8 mouse cellular contexts compared by ENCODE assay signal in genomic region chr11:23255427-23256193, GRCm38 (mm10). TPM values are rescaled to one million over a fixed set of nuclear protein-coding genes. Genes with fewer than 3 reads are reported as not detected.
DNase-seq lines count a peak whose midpoint lies in the region; ATAC-seq and TF ChIP-seq lines count a peak whose summit lies in the region.

TSS of gene Xpo1 (plus strand) at chr11:23256041.

- no peaks in the 10 kb centered on the region for H3K27me3 ChIP-seq in forebrain, embryonic 10.5 days (ENCODE audit: poor library complexity, severe bottlenecking)
- H3K27me3 ChIP-seq in heart, embryonic 15.5 days, result no peaks in the 10 kb centered on the region
- H3K27me3 ChIP-seq in liver, embryonic 14.5 days (ENCODE audit: control insufficient read depth, insufficient read depth, low read length), result no peaks in the 10 kb centered on the region
- no peaks in the 10 kb centered on the region for H3K27me3 ChIP-seq in neural tube, embryonic 11.5 days (ENCODE audit: control insufficient read depth, insufficient read depth, low read length)
- H3K27me3 ChIP-seq in stomach, postnatal 0 days (ENCODE audit: control insufficient read depth, insufficient read depth, low read length), result no peaks in the 10 kb centered on the region

- peak; percentile 96 for ATAC-seq in heart, embryonic 15.5 days (replicated peaks; ENCODE audit: insufficient number of reproducible peaks, insufficient read depth, low FRiP score, low read depth)
- peak; percentile 91 for ATAC-seq in liver, embryonic 14.5 days (ENCODE audit: insufficient read depth)
- ATAC-seq in neural tube, embryonic 11.5 days (ENCODE audit: insufficient read depth, low FRiP score, low TSS enrichment), result peak; percentile 99
- peak; percentile 99 for ATAC-seq in stomach, postnatal 0 days (ENCODE audit: low FRiP score, low TSS enrichment)

- peak within 1 kb of the TSS; percentile 84 for H3K4me3 ChIP-seq in forebrain, embryonic 10.5 days
- peak within 1 kb of the TSS; percentile 93 for H3K4me3 ChIP-seq in heart, embryonic 15.5 days
- peak within 1 kb of the TSS; percentile 88 to 90 for H3K4me3 ChIP-seq in liver, embryonic 14.5 days (ENCODE audit: insufficient read depth in 1 of 2, low read depth in 2 of 2, low read length in 2 of 2)
- H3K4me3 ChIP-seq in neural tube, embryonic 11.5 days (ENCODE audit: low read depth, low read length), result peak within 1 kb of the TSS; percentile 96
- H3K4me3 ChIP-seq in stomach, postnatal 0 days (ENCODE audit: low read depth, low read length), result peak within 1 kb of the TSS; percentile 99

- peak within 1 kb of the TSS; percentile 98 for H3K9ac ChIP-seq in heart, embryonic 15.5 days
- H3K9ac ChIP-seq in liver, embryonic 14.5 days (replicated peaks), result peak within 1 kb of the TSS; percentile 99
- H3K9ac ChIP-seq in neural tube, embryonic 11.5 days (ENCODE audit: low read length), result peak within 1 kb of the TSS; percentile 99
- H3K9ac ChIP-seq in stomach, postnatal 0 days (ENCODE audit: low read length), result peak within 1 kb of the TSS; percentile 99

- WGBS in forebrain, embryonic 10.5 days, result under 1% methylated on average over 60 of the region's 60 CpGs
- WGBS in heart, embryonic 15.5 days, result under 1% methylated on average over 58 of the region's 60 CpGs
- under 1% methylated on average over 60 of the region's 60 CpGs for WGBS in liver, embryonic 14.5 days (ENCODE audit: insufficient replicate concordance)
- WGBS in neural tube, embryonic 11.5 days, result 0% methylated on average over 56 of the region's 60 CpGs
- WGBS in stomach, postnatal 0 days, result under 1% methylated on average over 52 of the region's 60 CpGs

- peaks cover 31% of the 10 kb centered on the region for H3K4me1 ChIP-seq in forebrain, embryonic 10.5 days
- peaks cover 24% of the 10 kb centered on the region for H3K4me1 ChIP-seq in heart, embryonic 15.5 days (replicated peaks)
- peaks cover 17 to 32% of the 10 kb centered on the region in 2 experiments for H3K4me1 ChIP-seq in liver, embryonic 14.5 days (replicated peaks; ENCODE audit: control insufficient read depth in 2 of 2, insufficient read depth in 2 of 2, low read length in 1 of 2)
- H3K4me1 ChIP-seq in neural tube, embryonic 11.5 days (ENCODE audit: control insufficient read depth, insufficient read depth, low read length), result peaks cover 6% of the 10 kb centered on the region; the same call in 1 of the 2 replicates
- no peaks in the 10 kb centered on the region for H3K4me1 ChIP-seq in stomach, postnatal 0 days (replicated peaks; ENCODE audit: control insufficient read depth, insufficient read depth)

- DNase-seq in CD8-positive naive resting alpha-beta T cell, adult 2 months (ENCODE audit: low read depth in 2 of 2, low spot score in 2 of 2), result peak; percentile 100
- DNase-seq in c-Kit-positive CD71-negative TER-119-negative erythroid progenitor cells, embryonic 14.5 days (ENCODE audit: low read depth), result peak; percentile 98
- peak; percentile 99 for DNase-seq in forebrain, embryonic 10.5 days (ENCODE audit: extremely low spot score, low spot score)
- peak; percentile 100 for DNase-seq in kidney, postnatal 25 days
- peak; percentile 98 to 99 (median 98) for DNase-seq in liver, embryonic 14.5 days (ENCODE audit: low read depth in 3 of 3, low spot score in 3 of 3)
- peak; percentile 100 for DNase-seq in neural tube, embryonic 11.5 days (ENCODE audit: low spot score)
- peak; percentile 99 for DNase-seq in stomach, postnatal 0 days (ENCODE audit: low spot score)

- peaks cover 22% of the 10 kb centered on the region for H3K36me3 ChIP-seq in forebrain, embryonic 10.5 days (replicated peaks)
- no peaks in the 10 kb centered on the region for H3K36me3 ChIP-seq in heart, embryonic 15.5 days
- H3K36me3 ChIP-seq in liver, embryonic 14.5 days (replicated peaks; ENCODE audit: control insufficient read depth, insufficient read depth, low read depth), result no peaks in the 10 kb centered on the region
- no peaks in the 10 kb centered on the region for H3K36me3 ChIP-seq in neural tube, embryonic 11.5 days (ENCODE audit: control insufficient read depth, insufficient read depth, low read length)
- no peaks in the 10 kb centered on the region for H3K36me3 ChIP-seq in stomach, postnatal 0 days (ENCODE audit: control insufficient read depth, insufficient read depth, low read length)

- H3K4me2 ChIP-seq in heart, embryonic 15.5 days, result peak within 1 kb of the TSS; percentile 74
- peak within 1 kb of the TSS; percentile 88 for H3K4me2 ChIP-seq in liver, embryonic 14.5 days (ENCODE audit: low read depth)
- peak within 1 kb of the TSS; percentile 74 for H3K4me2 ChIP-seq in neural tube, embryonic 11.5 days (ENCODE audit: low read depth)
- H3K4me2 ChIP-seq in stomach, postnatal 0 days (replicated peaks; ENCODE audit: low read depth), result peak within 1 kb of the TSS; percentile 64

- TF ChIP-seq CTCF in liver, embryonic 14.5 days (IDR thresholded peaks at IDR 0.05; ENCODE audit: low read depth), result peak; percentile 84
- peak; percentile 82 for TF ChIP-seq CTCF in stomach, postnatal 0 days (IDR thresholded peaks at IDR 0.05; ENCODE audit: low read depth)

- H3K27ac ChIP-seq in forebrain, embryonic 10.5 days, result peak within 1 kb of the TSS; percentile 100
- H3K27ac ChIP-seq in heart, embryonic 15.5 days, result peak within 1 kb of the TSS; percentile 100
- peak within 1 kb of the TSS; percentile 95 for H3K27ac ChIP-seq in liver, embryonic 14.5 days
- peak within 1 kb of the TSS; percentile 100 for H3K27ac ChIP-seq in neural tube, embryonic 11.5 days (ENCODE audit: low read depth, low read length)
- H3K27ac ChIP-seq in stomach, postnatal 0 days (replicated peaks), result peak within 1 kb of the TSS; percentile 100

- H3K9me3 ChIP-seq in forebrain, embryonic 10.5 days, result 0 out of 2 replicates have a peak, but pooled peaks cover under 1% of the 10 kb centered on the region
- no peaks in the 10 kb centered on the region for H3K9me3 ChIP-seq in heart, embryonic 15.5 days (replicated peaks)
- H3K9me3 ChIP-seq in liver, embryonic 14.5 days (ENCODE audit: control insufficient read depth, low read length), result no peaks in the 10 kb centered on the region
- no peaks in the 10 kb centered on the region for H3K9me3 ChIP-seq in neural tube, embryonic 11.5 days (ENCODE audit: control insufficient read depth, low read length)
- H3K9me3 ChIP-seq in stomach, postnatal 0 days (ENCODE audit: control insufficient read depth, low read length), result no peaks in the 10 kb centered on the region

- TF ChIP-seq EP300 in liver, embryonic 14.5 days (IDR thresholded peaks at IDR 0.05; ENCODE audit: low read depth), result peak; percentile 75
- TF ChIP-seq EP300 in stomach, postnatal 0 days (optimal IDR thresholded peaks at IDR 0.05), result no peak

RNA-seq across cellular contexts. Expression of gene Xpo1, which starts in this region (rescaled TPM):
- polyA plus RNA-seq in forebrain, embryonic 10.5 days (2016; fragmentation: Nextera tagmentation; extraction: Ambion mirVana), result 135 and 146 TPM in 2 replicates
- 46.0 and 58.0 TPM in 2 replicates for polyA plus RNA-seq in heart, embryonic 15.5 days (2015; fragmentation: Nextera tagmentation; extraction: Ambion mirVana)
- polyA plus RNA-seq in liver, embryonic 14.5 days (2012; rRNA removed), result 15.6 and 25.7 TPM in 2 replicates
- 50.3 and 56.3 TPM in 2 replicates for polyA plus RNA-seq in liver, embryonic 14.5 days (2014; fragmentation: Nextera tagmentation; extraction: Ambion mirVana)
- 161 TPM in 2 replicates for polyA plus RNA-seq in neural tube, embryonic 11.5 days (2014; fragmentation: Nextera tagmentation; extraction: Ambion mirVana)
- 20.9 and 21.4 TPM in 2 replicates for polyA plus RNA-seq in stomach, postnatal 0 days (2015; fragmentation: Nextera tagmentation; extraction: Ambion mirVana)

Comparison
In these comparisons a context has a peak if more than half of its experiments do, and no peak if none do; other contexts are left out.
1. Peak in every context shown above with its lines: DNase-seq, ATAC-seq, H3K4me3 ChIP-seq and H3K27ac ChIP-seq.